Mouse (Mus musculus): ENCODE data around the gene Trak1. TPM values are rescaled to one million over a fixed set of nuclear protein-coding genes. Genes with fewer than 3 reads are reported as not detected.

Gene Trak1
- total RNA-seq, 1 experiment, result 18.9 TPM

- H3K27ac ChIP-seq (ENCODE audit: insufficient read depth, low read depth, low read length, poor library complexity, severe bottlenecking), result peak overlapping the region; percentile 79; the same call in 1 of the 2 replicates
- in situ Hi-C loops (cut with MboI; ENCODE audit: low sequenced_read_pairs in 2 of 2, unreplicated experiment in 2 of 2), result loop anchor here in 1 of 2 experiments (5.0 kb wide), 1 partner anchor 48 kb away; no protein-coding TSS in a partner anchor
Observed at GRCm38 (mm10) chr9:121350601-121351000, 53.3 kb downstream of the Trak1 start.

GRCm38 (mm10) chr9:121351388-121352078, 54.2 kb downstream of the Trak1 start:
- in situ Hi-C loops (cut with MboI; ENCODE audit: low sequenced_read_pairs in 2 of 2, unreplicated experiment in 2 of 2), result loop anchor here in 1 of 2 experiments (5.0 kb wide), 1 partner anchor 49 kb away; no protein-coding TSS in a partner anchor
- DNase-seq (ENCODE audit: low read depth, low spot score), result no peak
- Histone ChIP-seq H3K27ac (ENCODE audit: insufficient read depth, low read depth, low read length, poor library complexity, severe bottlenecking) (peak overlapping the region; percentile 79; the same call in 1 of the 2 replicates), H3K9me3 (ENCODE audit: control insufficient read depth, insufficient read depth, low read depth, low read length) (no peaks in the 10 kb centered on the region), H3K9ac (ENCODE audit: insufficient read depth, low read depth, low read length, poor library complexity, severe bottlenecking) (peak overlapping the region; percentile 27; the same call in 1 of the 2 replicates), H3K4me3 (ENCODE audit: insufficient read depth in 1 of 2, low read depth in 1 of 2, low read length in 2 of 2, poor library complexity in 1 of 2, severe bottlenecking in 1 of 2) (no peak overlapping the region), H3K4me1 (ENCODE audit: control insufficient read depth in 2 of 2, insufficient read depth in 2 of 2, low read length in 2 of 2, poor library complexity in 1 of 2) (peaks cover 21 to 55% of the 10 kb centered on the region in 2 experiments), H3K36me3 (ENCODE audit: control insufficient read depth, insufficient read depth, low read length, poor library complexity, severe bottlenecking) (no peaks in the 10 kb centered on the region)
- TF ChIP-seq CHD2 (IDR thresholded peaks at IDR 0.05; ENCODE audit: low read depth, low read length) (no peak), ZNF384 (IDR thresholded peaks at IDR 0.05; ENCODE audit: low read depth, low read length) (no peak), HCFC1 (IDR thresholded peaks at IDR 0.05; ENCODE audit: borderline replicate concordance, insufficient read depth, low read length) (no peak), ZC3H11A (IDR thresholded peaks at IDR 0.05; ENCODE audit: borderline replicate concordance, low read depth, low read length) (no peak), MAFK (IDR thresholded peaks at IDR 0.05; ENCODE audit: insufficient read depth, low read depth, low read length) (no peak)

More at GRCm38 (mm10) chr9:121350601-121351000, 53.3 kb downstream of the Trak1 start:
- peaks cover 23 to 60% of the 10 kb centered on the region in 2 experiments for H3K4me1 ChIP-seq (ENCODE audit: control insufficient read depth in 2 of 2, insufficient read depth in 2 of 2, low read length in 2 of 2, poor library complexity in 1 of 2)
- no peaks in the 10 kb centered on the region for H3K36me3 ChIP-seq (ENCODE audit: control insufficient read depth, insufficient read depth, low read length, poor library complexity, severe bottlenecking)
- H3K4me3 ChIP-seq (ENCODE audit: insufficient read depth in 1 of 2, low read depth in 1 of 2, low read length in 2 of 2, poor library complexity in 1 of 2, severe bottlenecking in 1 of 2), result no peak overlapping the region
- DNase-seq (ENCODE audit: low read depth, low spot score), result no peak
- H3K9me3 ChIP-seq (ENCODE audit: control insufficient read depth, insufficient read depth, low read depth, low read length), result no peaks in the 10 kb centered on the region
- TF ChIP-seq HCFC1 (IDR thresholded peaks at IDR 0.05; ENCODE audit: borderline replicate concordance, insufficient read depth, low read length) (no peak), CHD2 (IDR thresholded peaks at IDR 0.05; ENCODE audit: low read depth, low read length) (no peak), ZC3H11A (IDR thresholded peaks at IDR 0.05; ENCODE audit: borderline replicate concordance, low read depth, low read length) (no peak), ZNF384 (IDR thresholded peaks at IDR 0.05; ENCODE audit: low read depth, low read length) (peak; percentile 93)
- peak overlapping the region; percentile 27; the same call in 1 of the 2 replicates for H3K9ac ChIP-seq (ENCODE audit: insufficient read depth, low read depth, low read length, poor library complexity, severe bottlenecking)

- Histone ChIP-seq H3K27ac (ENCODE audit: insufficient read depth, low read depth, low read length, poor library complexity, severe bottlenecking) (no peak overlapping the region; the same call in 1 of the 2 replicates), H3K4me1 (ENCODE audit: control insufficient read depth in 2 of 2, insufficient read depth in 2 of 2, low read length in 2 of 2, poor library complexity in 1 of 2) (peaks cover 21 to 49% of the 10 kb centered on the region in 2 experiments), H3K9ac (ENCODE audit: insufficient read depth, low read depth, low read length, poor library complexity, severe bottlenecking) (peak overlapping the region; percentile 64), H3K9me3 (ENCODE audit: control insufficient read depth, insufficient read depth, low read depth, low read length) (no peaks in the 10 kb centered on the region), H3K4me3 (ENCODE audit: insufficient read depth in 1 of 2, low read depth in 1 of 2, low read length in 2 of 2, poor library complexity in 1 of 2, severe bottlenecking in 1 of 2) (peak overlapping the region; percentile 39 to 52; a peak in 3 of 4 replicates), H3K36me3 (ENCODE audit: control insufficient read depth, insufficient read depth, low read length, poor library complexity, severe bottlenecking) (no peaks in the 10 kb centered on the region)
- DNase-seq (ENCODE audit: low read depth, low spot score), result peak; percentile 83
- in situ Hi-C loops (cut with MboI; ENCODE audit: low sequenced_read_pairs in 2 of 2, unreplicated experiment in 2 of 2), result loop anchor here in 1 of 2 experiments (5.0 kb wide), 1 partner anchor 50 kb away; no protein-coding TSS in a partner anchor
- TF ChIP-seq MAFK (IDR thresholded peaks at IDR 0.05; ENCODE audit: insufficient read depth, low read depth, low read length) (no peak), CHD2 (IDR thresholded peaks at IDR 0.05; ENCODE audit: low read depth, low read length) (no peak), ZNF384 (IDR thresholded peaks at IDR 0.05; ENCODE audit: low read depth, low read length) (no peak), ZC3H11A (IDR thresholded peaks at IDR 0.05; ENCODE audit: borderline replicate concordance, low read depth, low read length) (no peak), HCFC1 (IDR thresholded peaks at IDR 0.05; ENCODE audit: borderline replicate concordance, insufficient read depth, low read length) (no peak)
Observed at GRCm38 (mm10) chr9:121352131-121352606, 54.9 kb downstream of the Trak1 start.

- Histone ChIP-seq H3K9me3 (ENCODE audit: control insufficient read depth, insufficient read depth, low read depth, low read length) (no peaks in the 10 kb centered on the region), H3K9ac (ENCODE audit: insufficient read depth, low read depth, low read length, poor library complexity, severe bottlenecking) (no peak overlapping the region), H3K36me3 (ENCODE audit: control insufficient read depth, insufficient read depth, low read length, poor library complexity, severe bottlenecking) (no peaks in the 10 kb centered on the region), H3K4me1 (ENCODE audit: control insufficient read depth in 2 of 2, insufficient read depth in 2 of 2, low read length in 2 of 2, poor library complexity in 1 of 2) (peaks cover 21 to 45% of the 10 kb centered on the region in 2 experiments), H3K4me3 (ENCODE audit: insufficient read depth in 1 of 2, low read depth in 1 of 2, low read length in 2 of 2, poor library complexity in 1 of 2, severe bottlenecking in 1 of 2) (peak overlapping the region in 1 of 2 experiments; percentile 41; a peak in 2 of 4 replicates), H3K27ac (ENCODE audit: insufficient read depth, low read depth, low read length, poor library complexity, severe bottlenecking) (no peak overlapping the region)
- in situ Hi-C loops (cut with MboI; ENCODE audit: low sequenced_read_pairs in 2 of 2, unreplicated experiment in 2 of 2), result loop anchor here in 1 of 2 experiments (5.0 kb wide), 1 partner anchor 50 kb away; no protein-coding TSS in a partner anchor
- DNase-seq (ENCODE audit: low read depth, low spot score), result no peak
- no peak for TF ChIP-seq CHD2 (IDR thresholded peaks at IDR 0.05; ENCODE audit: low read depth, low read length)
- no peak for TF ChIP-seq MAFK (IDR thresholded peaks at IDR 0.05; ENCODE audit: insufficient read depth, low read depth, low read length)
- TF ChIP-seq ZC3H11A (IDR thresholded peaks at IDR 0.05; ENCODE audit: borderline replicate concordance, low read depth, low read length), result no peak
- no peak for TF ChIP-seq HCFC1 (IDR thresholded peaks at IDR 0.05; ENCODE audit: borderline replicate concordance, insufficient read depth, low read length)
Observed at GRCm38 (mm10) chr9:121352726-121353125, 55.4 kb downstream of the Trak1 start.

Measured in ES-E14 (cell line).